Mouse (Mus musculus): ENCODE results near the gene Rpn2. TPM values are rescaled to one million over a fixed set of nuclear protein-coding genes. Genes with fewer than 3 reads are reported as not detected.

Rpn2 gene
- polyA plus RNA-seq, 1 experiment from 2014 or later = 86.1 TPM

DNA sequence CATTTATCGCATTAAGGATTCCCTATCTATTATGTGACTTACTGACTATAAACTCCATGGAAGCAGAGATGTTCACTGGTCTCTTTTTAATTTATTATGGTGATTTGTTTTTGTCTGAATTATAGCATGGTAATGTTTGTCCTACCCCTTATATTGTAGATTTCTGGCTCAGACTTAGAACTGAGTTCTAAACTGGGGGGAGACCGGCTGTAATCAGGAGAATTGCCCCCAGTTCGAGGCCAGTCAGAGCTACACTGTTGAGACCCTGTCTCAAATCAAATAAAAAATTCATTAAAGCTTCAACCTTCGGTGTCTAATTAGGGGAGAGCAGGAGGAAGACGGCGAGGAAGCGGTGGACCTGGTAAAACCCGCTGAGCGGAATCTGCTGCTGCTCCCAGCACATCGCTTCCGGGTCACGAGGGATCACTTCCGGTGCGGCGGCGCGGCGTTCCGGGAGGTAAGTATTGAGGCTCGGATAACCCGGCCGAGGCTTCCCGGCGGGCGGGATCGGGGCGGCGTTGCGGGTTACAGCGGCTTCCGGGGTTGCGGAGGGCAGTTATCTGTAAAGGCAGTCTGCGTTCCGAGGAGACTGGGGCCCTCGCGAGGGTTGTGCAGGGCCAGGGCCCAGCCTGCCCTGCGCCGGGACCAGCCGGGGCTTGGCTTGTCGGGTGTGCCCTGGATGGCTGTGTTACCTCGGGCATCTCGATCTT is 88.5 kb downstream of the Rpn2 start, which contains the start of gene Manbal:
Gene Manbal, plus strand, starts transcription at position 411 of the 710 bp plus-strand sequence.
- Histone ChIP-seq H3K9ac (replicated peaks) (peak within 1 kb of the TSS; percentile 92), H3K4me2 (ENCODE audit: low read depth, low read length) (peak within 1 kb of the TSS; percentile 91), H3K4me1 (ENCODE audit: insufficient read depth) (peaks cover 14% of the 10 kb centered on the region), H3K4me3 (ENCODE audit: low read depth, low read length) (peak within 1 kb of the TSS; percentile 79), H3K27ac (ENCODE audit: low read depth) (peak within 1 kb of the TSS; percentile 94), H3K27me3 (ENCODE audit: insufficient read depth, low read length) (no peaks in the 10 kb centered on the region), H3K36me3 (replicated peaks; ENCODE audit: insufficient read depth, low read length) (no peaks in the 10 kb centered on the region), H3K9me3 (ENCODE audit: low read length) (no peaks in the 10 kb centered on the region)
- ATAC-seq (peak; percentile 93), DNase-seq (peak; percentile 97)
- WGBS (ENCODE audit: insufficient replicate concordance) = 3% methylated on average over 42 of the region's 42 CpGs
- no peak for TF ChIP-seq CTCF (IDR thresholded peaks at IDR 0.05; ENCODE audit: low read depth)
- peak; percentile 66 for TF ChIP-seq EP300 (IDR thresholded peaks at IDR 0.05; ENCODE audit: low read depth)

GRCm38 (mm10) chr2:157367991-157368390 is 89.2 kb downstream of the Rpn2 start:
- Histone ChIP-seq H3K9me3 (ENCODE audit: low read length) (no peaks in the 10 kb centered on the region), H3K9ac (replicated peaks) (peak overlapping the region; percentile 92), H3K27me3 (ENCODE audit: insufficient read depth, low read length) (no peaks in the 10 kb centered on the region), H3K4me1 (ENCODE audit: insufficient read depth) (peaks cover 14% of the 10 kb centered on the region), H3K27ac (ENCODE audit: low read depth) (peak overlapping the region; percentile 94), H3K36me3 (replicated peaks; ENCODE audit: insufficient read depth, low read length) (no peaks in the 10 kb centered on the region), H3K4me3 (ENCODE audit: low read depth, low read length) (peak overlapping the region; percentile 79), H3K4me2 (ENCODE audit: low read depth, low read length) (peak overlapping the region; percentile 91)
- WGBS (ENCODE audit: insufficient replicate concordance) = 4% methylated on average over 13 of the region's 13 CpGs
- DNase-seq (no peak), ATAC-seq (peak; percentile 24)
- TF ChIP-seq EP300 (IDR thresholded peaks at IDR 0.05; ENCODE audit: low read depth) (no peak), CTCF (IDR thresholded peaks at IDR 0.05; ENCODE audit: low read depth) (no peak)

DNA sequence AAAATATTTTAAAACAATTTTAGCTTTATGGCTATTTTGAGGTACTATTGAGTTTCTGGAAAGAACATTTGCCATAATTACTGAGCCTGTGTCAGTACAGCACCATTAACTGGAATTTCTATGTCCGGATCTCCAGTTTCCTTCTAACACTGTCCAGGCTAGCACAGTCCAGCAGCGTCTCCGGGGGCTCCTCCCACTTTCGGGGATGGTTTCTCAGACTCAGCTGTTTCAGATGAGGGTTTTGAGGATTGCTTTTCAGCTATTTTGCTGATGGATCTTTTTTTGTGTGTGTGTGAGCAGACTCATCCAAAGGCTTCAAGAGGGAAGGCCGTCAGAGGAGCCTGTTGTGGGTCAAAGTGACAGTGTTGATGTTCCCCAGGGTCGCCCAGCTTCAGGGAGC is 92.9 kb downstream of the Rpn2 start:
- 0 out of 2 replicates have a peak overlapping the region, but pooled peaks have one; percentile 8 for H3K27ac ChIP-seq (ENCODE audit: low read depth)
- H3K4me2 ChIP-seq (ENCODE audit: low read depth, low read length) = no peak overlapping the region
- 67% methylated on average over 6 of the region's 6 CpGs for WGBS (ENCODE audit: insufficient replicate concordance)
- ATAC-seq (no peak), DNase-seq (no peak)
- peaks cover 12% of the 10 kb centered on the region for H3K4me1 ChIP-seq (ENCODE audit: insufficient read depth)
- H3K27me3 ChIP-seq (ENCODE audit: insufficient read depth, low read length) = no peaks in the 10 kb centered on the region
- no peak overlapping the region for H3K9ac ChIP-seq (replicated peaks)
- H3K4me3 ChIP-seq (ENCODE audit: low read depth, low read length) = no peak overlapping the region
- TF ChIP-seq EP300 (IDR thresholded peaks at IDR 0.05; ENCODE audit: low read depth) (no peak), CTCF (IDR thresholded peaks at IDR 0.05; ENCODE audit: low read depth) (no peak)
- H3K9me3 ChIP-seq (ENCODE audit: low read length) = no peaks in the 10 kb centered on the region
- H3K36me3 ChIP-seq (replicated peaks; ENCODE audit: insufficient read depth, low read length) = 0 out of 2 replicates have a peak, but pooled peaks cover 3% of the 10 kb centered on the region

DNA sequence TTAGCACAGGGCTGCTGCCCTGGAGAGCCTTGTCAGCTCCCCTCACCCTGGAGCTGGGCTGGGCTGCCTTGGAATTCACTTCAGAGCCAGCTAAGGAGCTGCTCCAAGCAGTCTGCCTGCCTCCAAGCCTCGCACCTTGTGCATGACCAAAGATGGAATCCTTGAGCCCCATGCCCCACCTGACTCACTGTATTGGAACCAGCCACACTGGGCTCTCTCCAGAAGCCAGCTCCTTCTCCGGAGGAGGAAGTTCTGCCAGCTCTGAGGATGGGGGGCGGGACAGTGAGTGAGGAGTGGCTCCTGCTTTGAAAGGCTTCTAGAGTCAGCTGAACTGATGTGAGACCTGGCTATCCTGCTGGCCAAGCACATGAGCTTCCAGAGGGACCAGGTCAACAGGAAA is 94.9 kb downstream of the Rpn2 start:
- ATAC-seq (no peak), DNase-seq (no peak)
- Histone ChIP-seq H3K9ac (replicated peaks) (no peak overlapping the region), H3K4me2 (ENCODE audit: low read depth, low read length) (no peak overlapping the region), H3K4me3 (ENCODE audit: low read depth, low read length) (no peak overlapping the region), H3K27me3 (ENCODE audit: insufficient read depth, low read length) (no peaks in the 10 kb centered on the region), H3K4me1 (ENCODE audit: insufficient read depth) (peaks cover 7% of the 10 kb centered on the region; the same call in 1 of the 2 replicates), H3K9me3 (ENCODE audit: low read length) (no peaks in the 10 kb centered on the region), H3K27ac (ENCODE audit: low read depth) (no peak overlapping the region), H3K36me3 (replicated peaks; ENCODE audit: insufficient read depth, low read length) (0 out of 2 replicates have a peak, but pooled peaks cover 3% of the 10 kb centered on the region)
- 63% methylated on average over 3 of the region's 3 CpGs for WGBS (ENCODE audit: insufficient replicate concordance)
- TF ChIP-seq EP300 (IDR thresholded peaks at IDR 0.05; ENCODE audit: low read depth) = no peak
- TF ChIP-seq CTCF (IDR thresholded peaks at IDR 0.05; ENCODE audit: low read depth) = no peak

GRCm38 (mm10) chr2:157375051-157375450 is 96.2 kb downstream of the Rpn2 start:
- TF ChIP-seq EP300 (IDR thresholded peaks at IDR 0.05; ENCODE audit: low read depth) (no peak), CTCF (IDR thresholded peaks at IDR 0.05; ENCODE audit: low read depth) (no peak)
- peaks cover 4% of the 10 kb centered on the region; the same call in 1 of the 2 replicates for H3K4me1 ChIP-seq (ENCODE audit: insufficient read depth)
- H3K4me3 ChIP-seq (ENCODE audit: low read depth, low read length) = no peak overlapping the region
- H3K9me3 ChIP-seq (ENCODE audit: low read length) = no peaks in the 10 kb centered on the region
- DNase-seq (no peak), ATAC-seq (no peak)
- no peak overlapping the region for H3K4me2 ChIP-seq (ENCODE audit: low read depth, low read length)
- H3K27me3 ChIP-seq (ENCODE audit: insufficient read depth, low read length) = no peaks in the 10 kb centered on the region
- H3K9ac ChIP-seq (replicated peaks) = no peak overlapping the region
- no peak overlapping the region for H3K27ac ChIP-seq (ENCODE audit: low read depth)
- 75% methylated on average over 8 of the region's 8 CpGs for WGBS (ENCODE audit: insufficient replicate concordance)
- H3K36me3 ChIP-seq (replicated peaks; ENCODE audit: insufficient read depth, low read length) = 0 out of 2 replicates have a peak, but pooled peaks cover 7% of the 10 kb centered on the region

Other genes with a start within 250 kb of the Rpn2 start
- 0.65 and 1.0 TPM in 2 replicates for gene Soga1, start 199.8 kb upstream of the Rpn2 start, polyA plus RNA-seq (2015; fragmentation: Nextera tagmentation; extraction: Ambion mirVana)
- not detected in 2 replicates for gene Tldc2, start 192.0 kb upstream of the Rpn2 start, polyA plus RNA-seq (2015; fragmentation: Nextera tagmentation; extraction: Ambion mirVana)
- gene Samhd1, start 143.8 kb upstream of the Rpn2 start, polyA plus RNA-seq (2015; fragmentation: Nextera tagmentation; extraction: Ambion mirVana) = 16.5 and 17.3 TPM in 2 replicates
- gene Rbl1, start 74.5 kb upstream of the Rpn2 start, polyA plus RNA-seq (2015; fragmentation: Nextera tagmentation; extraction: Ambion mirVana) = 9.1 and 10.0 TPM in 2 replicates
- 0.07 and 0.17 TPM in 2 replicates for gene Mroh8, start 532 bp downstream of the Rpn2 start, polyA plus RNA-seq (2015; fragmentation: Nextera tagmentation; extraction: Ambion mirVana)
- not detected in 2 replicates for gene Ghrh, start 68.5 kb downstream of the Rpn2 start, polyA plus RNA-seq (2015; fragmentation: Nextera tagmentation; extraction: Ambion mirVana)
- 22.8 and 23.4 TPM in 2 replicates for gene Manbal, start 88.6 kb downstream of the Rpn2 start, polyA plus RNA-seq (2015; fragmentation: Nextera tagmentation; extraction: Ambion mirVana)
- gene Src, start 139.4 kb downstream of the Rpn2 start, polyA plus RNA-seq (2015; fragmentation: Nextera tagmentation; extraction: Ambion mirVana) = 1.6 and 1.8 TPM in 2 replicates

All from liver, postnatal 0 days (tissue).